Mouse (Mus musculus) kidney, embryonic 16.5 days (tissue): ENCODE measurements around the gene Btbd2. TPM values are rescaled to one million over a fixed set of nuclear protein-coding genes. Genes with fewer than 3 reads are reported as not detected.

ENCODE experiments used
- ATAC-seq: fragments of 200-750 bp; cut with Nextera tagmentation; 2 replicates; pipeline ENCODE4 v1.8.0; 2017; ENCODE audit warnings: moderate TSS enrichment; ENCODE audit not compliant: low FRiP score, low TSS enrichment
- H3K27ac ChIP-seq: fragments of 300-500 bp; sonication (generic); 2 replicates; pipeline ENCODE4 v1.5.1; 2014; ENCODE audit warnings: low read length
- H3K27me3 ChIP-seq: fragments of 300-500 bp; sonication (generic); 2 replicates; pipeline ENCODE4 v1.6.1; 2014; ENCODE audit warnings: low read length, control low read depth, mixed read lengths; ENCODE audit not compliant: insufficient read depth
- H3K36me3 ChIP-seq: fragments of 300-500 bp; sonication (generic); 2 replicates; pipeline ENCODE4 v1.6.1; 2014; ENCODE audit warnings: low read length, control low read depth, mixed read lengths; ENCODE audit not compliant: insufficient read depth
- H3K4me1 ChIP-seq: fragments of 300-500 bp; sonication (generic); 2 replicates; pipeline ENCODE4 v1.6.1; 2014; ENCODE audit warnings: low read length, control low read depth, mixed read lengths; ENCODE audit not compliant: insufficient read depth
- H3K4me2 ChIP-seq: fragments of 300-500 bp; sonication (generic); replicated peaks from 2 replicates; pipeline ENCODE4 v1.6.1; 2014; ENCODE audit warnings: low read depth, low read length
- H3K4me3 ChIP-seq: fragments of 300-500 bp; sonication (generic); 2 replicates; pipeline ENCODE4 v1.5.1; 2014; ENCODE audit warnings: mild to moderate bottlenecking, low read length
- H3K9ac ChIP-seq: fragments of 300-500 bp; sonication (generic); replicated peaks from 2 replicates; pipeline ENCODE4 v1.6.1; 2014; ENCODE audit warnings: low read length
- H3K9me3 ChIP-seq: fragments of 300-500 bp; sonication (generic); 2 replicates; pipeline ENCODE4 v1.6.1; 2016; ENCODE audit warnings: low read length, control low read depth
- WGBS: fragments of 180-500 bp; shearing (Covaris S2); extraction: QIAGEN DNeasy Blood & Tissue Kit; methylation state at CpG from one replicate; pipeline ENCODE4 v1.1.7; 2014; 5-methylcytosine and 5-hydroxymethylcytosine counted together
- microRNA-seq: library from miRNA; unstranded; fragments of <30 nt; microRNA quantifications from one replicate; pipeline ENCODE4, GENCODE M21; 2016
- polyA plus RNA-seq: library from polyadenylated mRNA; unstranded; fragments of >200 nt; fragmentation: Nextera tagmentation; extraction: Ambion mirVana; gene quantifications from 2 replicates; pipeline ENCODE4 v1.2.1, GENCODE M21; 2015

Btbd2 gene
- polyA plus RNA-seq, 1 experiment from 2014 or later, result 74.8 TPM

- peak overlapping the region; percentile 87 for H3K4me3 ChIP-seq
- peaks cover 24% of the 10 kb centered on the region for H3K36me3 ChIP-seq
- peak overlapping the region; percentile 78 for H3K9ac ChIP-seq
- H3K4me2 ChIP-seq, result peak overlapping the region; percentile 88
- H3K9me3 ChIP-seq, result no peaks in the 10 kb centered on the region
- no peaks in the 10 kb centered on the region for H3K27me3 ChIP-seq
- ATAC-seq, result no peak
- H3K4me1 ChIP-seq, result peaks cover 18% of the 10 kb centered on the region
- 30% methylated on average over 7 of the region's 7 CpGs for WGBS
- peak overlapping the region; percentile 89 for H3K27ac ChIP-seq
Observed at GRCm38 (mm10) chr10:80603364-80603763, 53.5 kb downstream of the Btbd2 start.

GRCm38 (mm10) chr10:80602698-80603325, 54.1 kb downstream of the Btbd2 start, which contains the start of the genes Scamp4 and Adat3:
Gene Scamp4 (plus strand): TSS chr10:80602872.
Gene Adat3 (plus strand): TSS chr10:80602880.
- H3K27ac ChIP-seq, result peak within 1 kb of the TSS; percentile 89
- peak; percentile 95 for ATAC-seq
- H3K27me3 ChIP-seq, result no peaks in the 10 kb centered on the region
- under 1% methylated on average over 54 of the region's 54 CpGs for WGBS
- peak within 1 kb of the TSS; percentile 87 for H3K4me3 ChIP-seq
- peaks cover 19% of the 10 kb centered on the region for H3K36me3 ChIP-seq
- H3K4me2 ChIP-seq, result peak within 1 kb of the TSS; percentile 88
- peaks cover 18% of the 10 kb centered on the region for H3K4me1 ChIP-seq
- H3K9ac ChIP-seq, result peak within 1 kb of the TSS; percentile 78
- H3K9me3 ChIP-seq, result no peaks in the 10 kb centered on the region

GRCm38 (mm10) chr10:80596318-80596717, 60.6 kb downstream of the Btbd2 start:
- no peak overlapping the region for H3K9ac ChIP-seq
- H3K4me1 ChIP-seq, result no peaks in the 10 kb centered on the region
- H3K27me3 ChIP-seq, result no peaks in the 10 kb centered on the region
- H3K4me2 ChIP-seq, result no peak overlapping the region
- no peaks in the 10 kb centered on the region for H3K9me3 ChIP-seq
- H3K27ac ChIP-seq, result no peak overlapping the region
- WGBS, result 44% methylated on average over 4 of the region's 4 CpGs
- no peaks in the 10 kb centered on the region for H3K36me3 ChIP-seq
- H3K4me3 ChIP-seq, result no peak overlapping the region
- ATAC-seq, result no peak

Small RNAs within 50 kb of the gene (microRNA-seq; reads per million reads assigned to microRNA genes)
- gene Mir6912, result not detected

Other genes starting within 250 kb of the Btbd2 start
- 118 and 126 TPM in 2 replicates for gene Tcf3, start 223.4 kb downstream of the Btbd2 start, polyA plus RNA-seq
- not detected in 2 replicates for gene Onecut3, start 162.2 kb downstream of the Btbd2 start, polyA plus RNA-seq
- gene Atp8b3, start 117.9 kb downstream of the Btbd2 start, polyA plus RNA-seq, result 0.32 and 0.34 TPM in 2 replicates
- 27.2 and 29.8 TPM in 2 replicates for gene Rexo1, start 95.5 kb downstream of the Btbd2 start, polyA plus RNA-seq
- 10.4 and 11.6 TPM in 2 replicates for gene Klf16, start 79.8 kb downstream of the Btbd2 start, polyA plus RNA-seq
- gene Abhd17a, start 66.7 kb downstream of the Btbd2 start, polyA plus RNA-seq, result 86.5 and 89.2 TPM in 2 replicates
- gene Scamp4, start 54.2 kb downstream of the Btbd2 start, polyA plus RNA-seq, result 113 and 117 TPM in 2 replicates
- 8.7 and 10.4 TPM in 2 replicates for gene Adat3, start 54.2 kb downstream of the Btbd2 start, polyA plus RNA-seq
- gene Gm49322, start 51.0 kb downstream of the Btbd2 start, polyA plus RNA-seq, result 4.2 and 4.8 TPM in 2 replicates
- 30.8 and 93.6 TPM in 2 replicates for gene Csnk1g2, start 34.2 kb downstream of the Btbd2 start, polyA plus RNA-seq
- 71.1 and 108 TPM in 2 replicates for gene Mknk2, start 21.0 kb upstream of the Btbd2 start, polyA plus RNA-seq
- gene Mob3a, start 44.9 kb upstream of the Btbd2 start, polyA plus RNA-seq, result 43.1 and 43.2 TPM in 2 replicates
- gene Izumo4, start 45.1 kb upstream of the Btbd2 start, polyA plus RNA-seq, result 23.3 and 23.8 TPM in 2 replicates
- gene Ap3d1, start 85.2 kb upstream of the Btbd2 start, polyA plus RNA-seq, result 67.7 and 68.8 TPM in 2 replicates
- gene Dot1l, start 98.1 kb upstream of the Btbd2 start, polyA plus RNA-seq, result 17.3 and 20.7 TPM in 2 replicates
- 71.2 and 87.3 TPM in 2 replicates for gene Sf3a2, start 141.1 kb upstream of the Btbd2 start, polyA plus RNA-seq
- gene Plekhj1, start 141.6 kb upstream of the Btbd2 start, polyA plus RNA-seq, result 123 and 129 TPM in 2 replicates
- 0.70 TPM in 1 of 2 replicates, not detected in the other for gene Amh, start 148.2 kb upstream of the Btbd2 start, polyA plus RNA-seq
- 4.5 and 4.6 TPM in 2 replicates for gene Jsrp1, start 156.4 kb upstream of the Btbd2 start, polyA plus RNA-seq
- gene Oaz1, start 169.6 kb upstream of the Btbd2 start, polyA plus RNA-seq, result 1,744 and 2,086 TPM in 2 replicates
- gene Lingo3, start 187.0 kb upstream of the Btbd2 start, polyA plus RNA-seq, result 0.66 and 0.71 TPM in 2 replicates
- 248 and 262 TPM in 2 replicates for gene Lsm7, start 198.1 kb upstream of the Btbd2 start, polyA plus RNA-seq
- gene Sppl2b, start 198.2 kb upstream of the Btbd2 start, polyA plus RNA-seq, result 52.6 and 54.0 TPM in 2 replicates
- 0.08 TPM in 1 of 2 replicates, not detected in the other for gene Tmprss9, start 214.8 kb upstream of the Btbd2 start, polyA plus RNA-seq
- gene Timm13, start 243.9 kb upstream of the Btbd2 start, polyA plus RNA-seq, result 361 and 376 TPM in 2 replicates